Mouse (Mus musculus) bone marrow macrophage, adult 2 months (primary cell): ENCODE measurements at regions not wholly inside any gene's neighbourhood (a gene's known extent, or its start where the extent isn't known, plus 50 kb on each side); places are given as distances from the start of the nearest gene placed in this dataset.

Source experiments
- CTCF ChIP-seq: IDR thresholded peaks from 2 replicates; pipeline ENCODE4 v1.5.1; 2012; ENCODE audit warnings: low read depth, mild to moderate bottlenecking, low read length, moderate library complexity
- POLR2A ChIP-seq: IDR thresholded peaks from 2 replicates; pipeline ENCODE4 v1.6.1; 2012; ENCODE audit warnings: mild to moderate bottlenecking, low read depth, low read length, borderline replicate concordance

GRCm38 (mm10) chr15:43373072-43373471 lies 3238.9 kb downstream of the 9330182O14Rik start:
- TF ChIP-seq POLR2A (no peak), CTCF (no peak)
